Mouse (Mus musculus): Measurements from ENCODE around the gene Mmp17.

- TF ChIP-seq CTCF (IDR thresholded peaks at IDR 0.05; ENCODE audit: borderline replicate concordance, insufficient read depth, low read length): no peak
- no peak for TF ChIP-seq POLR2A (IDR thresholded peaks at IDR 0.05; ENCODE audit: low read depth, low read length)
Measured at GRCm38 (mm10) chr5:129657931-129658330, 74.0 kb downstream of the Mmp17 start.

All from embryonic fibroblast, embryonic 13.5 days (primary cell).